Mouse (Mus musculus) kidney, adult 2 months (tissue): ENCODE data around the gene Ypel2.

Source experiments
- CTCF ChIP-seq: fragments of 200-500 bp; conservative IDR thresholded peaks from 2 replicates; pipeline ENCODE4 v1.5.1; 2011; ENCODE audit warnings: low read depth, mild to moderate bottlenecking, control low read depth, low read length, moderate library complexity, mixed read lengths; ENCODE audit not compliant: insufficient read depth, insufficient read length
- POLR2A ChIP-seq: fragments of 200-500 bp; IDR thresholded peaks from one replicate; pipeline ENCODE4 v1.6.1; 2011; ENCODE audit warnings: low read depth, low read length, control low read depth

DNA sequence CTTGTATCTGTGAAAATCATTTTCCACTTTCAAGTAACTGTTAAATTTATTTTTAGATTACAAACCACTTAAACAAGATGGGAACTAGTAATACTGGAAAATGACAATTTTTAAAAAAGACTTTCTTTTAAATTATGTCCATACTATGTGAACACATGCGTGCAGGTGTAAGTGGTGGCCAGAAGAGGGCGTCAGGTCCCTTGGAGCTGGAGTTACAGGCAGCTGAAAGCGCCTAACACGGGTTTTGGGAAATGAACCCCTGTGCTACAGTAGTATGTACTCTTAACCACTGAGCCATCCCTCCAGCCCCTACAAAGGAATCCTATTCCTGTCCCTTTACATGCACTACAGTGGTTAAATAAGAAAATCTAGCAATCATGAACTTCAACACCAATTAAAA, 42.7 kb upstream of the Ypel2 start:
- peak; percentile 21; the same call in 1 of the 2 replicates for TF ChIP-seq CTCF
- no peak for TF ChIP-seq POLR2A
